Mouse (Mus musculus) kidney, adult 18-20 months (tissue): Measurements from ENCODE around the gene Gnl3l.

Experiments used
- DNase-seq: peaks from one replicate; pipeline ENCODE4 v3.0.0; 2021

Gnl3l gene

DNA sequence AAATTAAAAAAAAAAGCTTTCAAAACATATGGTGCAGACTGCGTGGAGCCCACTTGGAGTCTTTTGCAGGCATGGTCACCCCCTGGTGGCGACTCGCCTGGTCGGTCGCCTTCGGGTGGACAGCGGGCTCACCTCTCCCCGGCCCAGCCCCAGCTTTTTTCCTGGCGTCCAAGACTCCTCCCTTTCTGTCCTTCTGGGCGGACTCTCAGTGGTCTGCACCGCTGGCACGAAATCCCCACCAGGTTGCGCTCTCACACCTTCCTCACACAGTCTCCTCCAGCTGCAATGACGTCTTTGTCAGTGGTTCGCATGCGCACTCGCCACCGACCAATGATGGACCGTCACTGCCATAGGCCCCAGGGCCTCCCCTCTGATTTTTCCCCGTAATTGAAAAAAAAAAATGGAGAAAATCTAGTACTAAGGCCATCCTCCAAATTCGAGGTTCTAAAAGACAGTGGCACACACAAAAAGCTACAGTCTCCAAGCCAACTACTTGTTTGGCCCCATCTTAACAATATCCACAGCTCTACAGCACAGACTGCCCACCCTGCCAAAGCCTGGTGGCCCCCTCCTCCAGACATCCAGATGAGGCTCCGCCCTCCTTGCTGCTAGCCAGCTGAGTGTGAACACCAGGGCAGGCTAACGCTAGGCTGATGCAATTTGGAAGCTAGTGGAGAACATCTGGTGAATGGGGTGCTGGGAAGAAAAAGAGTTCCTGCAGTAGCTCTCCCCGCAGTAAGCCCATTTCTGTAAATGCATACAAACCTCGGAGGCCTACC, 60.4 kb downstream of the Gnl3l start:
- DNase-seq: peak; percentile 58

DNA sequence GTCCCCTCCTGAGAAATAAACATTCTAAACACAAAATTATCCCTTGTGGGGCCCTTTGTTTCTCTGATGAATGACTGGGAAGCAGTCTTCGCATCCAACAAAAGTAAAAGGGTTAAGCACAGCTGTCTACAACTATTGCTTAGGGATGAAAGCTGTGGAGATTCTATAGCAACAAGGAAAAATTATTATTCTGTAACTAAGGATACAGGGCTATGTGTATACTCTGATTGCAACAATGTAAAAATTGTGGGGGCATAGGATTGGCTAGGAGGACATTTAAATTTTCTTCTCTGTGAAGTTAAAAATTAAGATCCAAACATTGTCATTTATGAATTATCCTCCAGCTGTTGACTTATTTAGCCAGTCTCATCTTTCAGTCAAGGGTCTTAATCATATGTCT, 61.1 kb downstream of the Gnl3l start:
- no peak for DNase-seq

DNA sequence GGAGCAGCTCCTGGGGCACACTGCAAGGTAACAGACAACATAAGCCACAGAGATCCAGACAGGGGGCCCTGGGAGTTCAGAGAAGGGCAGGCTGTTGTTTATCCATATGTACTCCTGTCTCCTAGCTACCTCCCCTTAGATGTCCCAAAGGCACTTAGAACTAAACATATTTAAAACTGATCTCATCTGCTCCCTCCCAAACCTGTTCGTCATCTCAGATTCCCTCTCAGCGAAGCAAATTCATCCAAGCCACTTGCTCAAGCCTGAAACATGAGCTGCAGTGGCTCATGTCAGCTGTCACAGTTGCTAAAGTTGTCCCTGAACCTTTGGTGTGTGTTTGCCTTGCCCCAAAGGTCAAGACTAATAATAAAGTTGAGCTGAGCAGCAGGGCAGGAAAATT, 61.7 kb downstream of the Gnl3l start:
- DNase-seq: no peak

DNA sequence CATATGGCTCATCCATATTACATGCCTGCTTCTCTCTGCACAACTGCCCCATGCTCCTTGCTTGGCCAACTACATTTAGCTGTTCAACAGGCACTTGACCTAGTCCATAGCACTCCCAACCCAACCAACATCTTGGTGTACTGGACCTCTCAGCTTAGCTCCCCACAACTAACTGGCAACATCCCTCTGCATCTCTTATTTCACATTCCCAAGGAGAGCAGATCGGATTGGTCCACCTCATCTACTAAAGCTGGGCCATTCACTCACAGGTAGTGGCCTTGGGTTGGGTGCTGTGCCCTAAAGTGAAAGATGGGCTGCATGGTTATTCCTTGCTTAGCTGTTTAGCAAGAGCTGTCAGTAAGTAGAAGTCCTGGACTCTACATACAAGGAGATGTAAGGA, 62.4 kb downstream of the Gnl3l start:
- DNase-seq: no peak
